11 mouse cellular contexts compared by ENCODE assay signal in the genomic region with DNA sequence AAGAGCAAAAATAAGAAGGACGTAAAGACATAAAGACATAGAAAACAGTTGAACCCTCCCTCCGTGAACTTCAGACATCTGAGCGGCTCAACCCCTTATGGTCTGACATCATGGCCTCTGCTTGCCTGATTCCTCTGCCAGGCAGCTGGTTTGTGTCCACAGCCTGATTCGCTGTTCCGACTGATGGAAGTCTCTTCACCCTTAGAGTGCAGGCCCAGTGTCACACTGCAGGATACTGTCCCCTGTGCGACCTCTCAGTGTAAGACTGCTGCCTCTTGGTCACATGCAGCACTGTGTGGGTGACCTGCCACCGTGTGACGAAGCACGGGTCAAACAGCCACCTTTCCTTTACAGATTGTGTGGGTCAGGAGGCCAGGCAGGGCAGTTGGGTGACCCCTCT. TPM values are rescaled to one million over a fixed set of nuclear protein-coding genes. Genes with fewer than 3 reads are reported as not detected.
A peak's percentile ranks its signal among the peaks of the same experiment; 100 is the strongest.
DNase-seq lines count a peak whose midpoint lies in the region; ATAC-seq and TF ChIP-seq lines count a peak whose summit lies in the region.
"Had no signal": no experiment of that assay in that cellular context is flagged by ENCODE, and none has a peak within 500 bp of the region (broad histone marks: within the 10 kb centered on the region; RNA-seq: fewer than 3 reads in every experiment).

No protein-coding gene starts in this region.

- no peak overlapping the region for H3K4me3 ChIP-seq in forebrain, embryonic 10.5 days
- no peak overlapping the region for H3K4me3 ChIP-seq in forebrain, postnatal 0 days (ENCODE audit: low read depth, low read length)
- no peak overlapping the region for H3K4me3 ChIP-seq in kidney, postnatal 0 days (replicated peaks; ENCODE audit: low read depth, low read length)
- no peak overlapping the region for H3K4me3 ChIP-seq in hindbrain, embryonic 12.5 days
- H3K4me3 ChIP-seq: myocyte had no signal

- H3K27ac ChIP-seq in forebrain, embryonic 10.5 days, result peak overlapping the region; percentile 65
- no peak overlapping the region for H3K27ac ChIP-seq in forebrain, postnatal 0 days (ENCODE audit: low read depth, low read length)
- no peak overlapping the region for H3K27ac ChIP-seq in kidney, postnatal 0 days
- H3K27ac ChIP-seq in hindbrain, embryonic 12.5 days, result no peak overlapping the region

- 88% methylated on average over 9 of the region's 9 CpGs for WGBS in forebrain, embryonic 10.5 days
- 92% methylated on average over 9 of the region's 9 CpGs for WGBS in forebrain, postnatal 0 days
- 58% methylated on average over 9 of the region's 9 CpGs for WGBS in kidney, postnatal 0 days
- WGBS in hindbrain, embryonic 12.5 days, result 69% methylated on average over 9 of the region's 9 CpGs

- DNase-seq in forebrain, embryonic 10.5 days (ENCODE audit: extremely low spot score, low spot score), result no peak
- no peak for DNase-seq in forebrain, postnatal 0 days
- peak; percentile 46 for DNase-seq in kidney, postnatal 0 days (ENCODE audit: low spot score)
- DNase-seq in kidney, adult 9 months, result no peak
- peak; percentile 22 to 66 for DNase-seq in lung, postnatal 4 days
- DNase-seq in left cerebral cortex, adult 9 months (ENCODE audit: low spot score in 2 of 2), result no peak
- DNase-seq in left cerebral cortex, adult 8-10 months (ENCODE audit: low spot score in 2 of 2), result no peak

- no peaks in the 10 kb centered on the region for H3K36me3 ChIP-seq in forebrain, embryonic 10.5 days (replicated peaks)
- H3K36me3 ChIP-seq in forebrain, postnatal 0 days (ENCODE audit: insufficient read depth), result no peaks in the 10 kb centered on the region
- H3K36me3 ChIP-seq in kidney, postnatal 0 days (ENCODE audit: insufficient read depth, low read length), result no peaks in the 10 kb centered on the region
- no peaks in the 10 kb centered on the region for H3K36me3 ChIP-seq in hindbrain, embryonic 12.5 days

- H3K27me3 ChIP-seq in forebrain, embryonic 10.5 days (ENCODE audit: poor library complexity, severe bottlenecking), result no peaks in the 10 kb centered on the region
- H3K27me3 ChIP-seq in forebrain, postnatal 0 days (ENCODE audit: insufficient read depth, low read length), result no peaks in the 10 kb centered on the region
- no peaks in the 10 kb centered on the region for H3K27me3 ChIP-seq in kidney, postnatal 0 days (ENCODE audit: insufficient read depth, low read length)
- H3K27me3 ChIP-seq in hindbrain, embryonic 12.5 days, result no peaks in the 10 kb centered on the region
- H3K27me3 ChIP-seq: Patski had no signal

- peaks cover 59% of the 10 kb centered on the region for H3K4me1 ChIP-seq in forebrain, embryonic 10.5 days
- peaks cover 25% of the 10 kb centered on the region for H3K4me1 ChIP-seq in forebrain, postnatal 0 days (ENCODE audit: insufficient read depth)
- peaks cover 15% of the 10 kb centered on the region; the same call in 1 of the 2 replicates for H3K4me1 ChIP-seq in kidney, postnatal 0 days (replicated peaks; ENCODE audit: insufficient read depth, low read length)
- peaks cover 59% of the 10 kb centered on the region for H3K4me1 ChIP-seq in hindbrain, embryonic 12.5 days

- no peak overlapping the region for H3K9ac ChIP-seq in forebrain, postnatal 0 days
- H3K9ac ChIP-seq in kidney, postnatal 0 days (ENCODE audit: low read depth, low read length), result no peak overlapping the region
- no peak overlapping the region for H3K9ac ChIP-seq in hindbrain, embryonic 12.5 days

- no peaks in the 10 kb centered on the region for H3K9me3 ChIP-seq in forebrain, embryonic 10.5 days
- H3K9me3 ChIP-seq in forebrain, postnatal 0 days (ENCODE audit: low read length), result no peaks in the 10 kb centered on the region
- no peaks in the 10 kb centered on the region for H3K9me3 ChIP-seq in kidney, postnatal 0 days (replicated peaks; ENCODE audit: low read length)
- H3K9me3 ChIP-seq in hindbrain, embryonic 12.5 days (replicated peaks), result no peaks in the 10 kb centered on the region

- no peak for ATAC-seq in forebrain, postnatal 0 days
- peak; percentile 47 for ATAC-seq in kidney, postnatal 0 days (replicated peaks; ENCODE audit: low FRiP score, low read depth)
- peak; percentile 24; the same call in 1 of the 2 replicates for ATAC-seq in hindbrain, embryonic 12.5 days (ENCODE audit: low FRiP score)
- ATAC-seq: forebrain, embryonic 14.5 days; Patski had no signal

- TF ChIP-seq CTCF in forebrain, postnatal 0 days (IDR thresholded peaks at IDR 0.05; ENCODE audit: low read depth), result no peak
- TF ChIP-seq CTCF in kidney, postnatal 0 days (IDR thresholded peaks at IDR 0.05; ENCODE audit: low read depth), result no peak; the same call in 1 of the 2 replicates

- H3K4me2 ChIP-seq in forebrain, postnatal 0 days (ENCODE audit: low read depth), result no peak overlapping the region
- H3K4me2 ChIP-seq in kidney, postnatal 0 days (ENCODE audit: low read length), result no peak overlapping the region
- no peak overlapping the region for H3K4me2 ChIP-seq in hindbrain, embryonic 12.5 days (replicated peaks)

RNA-seq across cellular contexts. Expression of gene Tspan5, which starts 39.5 kb away (rescaled TPM):
- polyA plus RNA-seq in forebrain, embryonic 10.5 days (2016; fragmentation: Nextera tagmentation; extraction: Ambion mirVana), result 25.3 and 25.7 TPM in 2 replicates
- 149 and 172 TPM in 2 replicates for total RNA-seq in forebrain, postnatal 0 days (2014; rRNA removed)
- polyA plus RNA-seq in forebrain, postnatal 0 days (2015; fragmentation: Nextera tagmentation; extraction: Ambion mirVana), result 96.8 and 123 TPM in 2 replicates
- polyA plus RNA-seq in kidney, postnatal 0 days (2015; fragmentation: Nextera tagmentation; extraction: Ambion mirVana), result 19.0 and 19.4 TPM in 2 replicates
- 74.6 and 77.8 TPM in 2 replicates for polyA plus RNA-seq in hindbrain, embryonic 12.5 days (2016; fragmentation: Nextera tagmentation; extraction: Ambion mirVana)
- total RNA-seq in left cerebral cortex, adult 8-10 months (2022), result 100 to 1,000 TPM; 217 to 260 (median 233) TPM

Comparison
In these comparisons a context has a peak if more than half of its experiments do, and no peak if none do; other contexts are left out.
1. DNase-seq: peak in kidney, postnatal 0 days (single experiment) and lung, postnatal 4 days (2 of 2); none in forebrain, embryonic 10.5 days (single experiment), forebrain, postnatal 0 days (single experiment), kidney, adult 9 months (single experiment), left cerebral cortex, adult 9 months (0 of 2) and left cerebral cortex, adult 8-10 months (0 of 2).